Mouse (Mus musculus) forelimb bud, embryonic 11.5 days (tissue): ENCODE measurements at regions not wholly inside any gene's neighbourhood (a gene's known extent, or its start where the extent isn't known, plus 50 kb on each side); places are given as distances from the start of the nearest gene placed in this dataset.

ENCODE experiments used
- DNase-seq: peaks from one replicate; pipeline ENCODE4 v3.0.0-alpha.2; 2012; ENCODE audit warnings: low read depth, low spot score

DNA sequence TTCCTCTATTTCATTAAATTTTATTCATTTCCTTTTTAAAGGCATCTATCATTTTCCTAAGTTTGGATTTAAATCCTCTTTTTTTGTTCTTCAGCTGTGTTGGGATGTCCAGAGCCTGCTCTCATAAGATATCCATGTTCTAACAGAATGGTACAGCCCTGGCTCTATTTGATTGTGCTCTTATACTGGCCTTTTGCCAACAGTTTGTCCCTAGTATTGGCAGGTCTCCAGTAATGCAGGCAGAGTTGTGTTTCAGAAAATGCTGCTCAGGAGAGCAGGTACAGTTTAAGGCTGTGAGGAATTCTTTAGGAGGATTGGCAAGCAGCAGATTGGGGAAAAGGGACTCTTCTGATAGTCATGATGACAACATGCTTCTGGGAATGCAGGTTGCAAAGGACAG is 797.1 kb upstream of the Slit2 start:
- no peak for DNase-seq

DNA sequence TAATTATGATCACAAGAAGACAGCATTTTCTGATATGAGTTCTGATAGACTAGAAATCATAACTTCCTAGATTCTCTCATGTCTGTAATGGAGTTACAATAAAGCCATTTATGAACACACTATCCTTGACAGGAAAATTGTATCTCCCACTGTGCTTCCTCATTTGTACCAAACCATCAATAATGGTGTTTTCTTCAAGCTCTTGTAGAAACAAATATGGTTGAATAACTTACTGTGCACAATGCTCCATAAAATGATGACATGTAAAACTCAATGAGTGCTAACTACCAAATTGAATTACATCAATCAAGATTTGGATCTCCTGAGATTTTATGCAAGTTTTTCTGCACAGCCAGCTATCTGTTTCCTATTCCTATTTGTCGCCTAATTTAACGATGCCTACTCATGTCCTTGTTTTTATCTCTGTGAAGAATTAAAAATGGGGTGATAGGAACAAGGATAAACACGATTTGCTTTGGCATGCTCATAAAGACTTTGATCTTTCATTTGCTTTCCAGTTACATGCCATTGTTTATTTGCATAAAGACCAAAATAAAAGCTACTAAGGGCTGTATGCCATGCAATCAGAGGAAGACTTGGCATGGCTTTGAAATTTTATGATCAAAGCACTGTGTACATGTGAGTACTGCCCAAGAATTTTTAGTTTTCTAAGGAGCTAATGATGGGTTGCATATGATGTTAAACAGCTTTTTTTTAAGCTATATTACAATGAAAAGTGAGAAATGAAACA is 780.6 kb upstream of the Slit2 start:
- no peak for DNase-seq

DNA sequence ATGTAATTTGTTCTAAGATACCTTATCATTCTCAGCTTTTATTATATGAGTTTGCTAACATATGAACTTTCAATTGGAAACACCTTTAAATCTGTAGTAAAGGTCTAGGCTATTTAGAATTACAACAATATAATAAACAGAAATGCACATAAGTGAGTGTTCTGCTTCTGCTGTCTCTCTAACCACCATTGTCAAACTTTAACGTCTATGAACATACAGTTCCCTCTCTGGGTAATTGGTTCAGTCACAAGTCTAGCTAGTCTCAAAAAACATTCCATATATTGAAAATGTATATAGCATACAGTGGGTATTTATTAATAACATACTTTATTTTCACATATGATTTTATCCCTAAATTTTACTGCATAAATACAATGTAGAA is 780.0 kb upstream of the Slit2 start:
- no peak for DNase-seq

DNA sequence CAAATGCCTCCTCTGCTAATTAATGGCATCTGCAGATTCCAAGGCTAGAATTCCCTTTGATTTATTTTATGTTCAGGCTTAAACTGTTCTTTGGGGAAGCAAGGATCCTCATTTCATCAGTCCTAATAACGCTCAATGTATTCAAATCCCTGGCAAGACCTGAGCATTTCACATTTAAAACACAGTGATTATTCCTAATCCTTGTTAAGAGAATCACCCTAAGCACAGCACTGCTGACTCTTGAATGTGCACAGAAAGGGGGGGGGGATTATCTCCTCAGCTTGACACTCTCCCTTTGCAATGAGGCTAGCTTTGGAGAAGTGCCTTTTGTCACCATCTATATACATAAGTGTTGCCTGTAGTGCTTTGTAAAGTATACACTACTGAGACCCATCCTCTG is 772.4 kb upstream of the Slit2 start:
- no peak for DNase-seq

DNA sequence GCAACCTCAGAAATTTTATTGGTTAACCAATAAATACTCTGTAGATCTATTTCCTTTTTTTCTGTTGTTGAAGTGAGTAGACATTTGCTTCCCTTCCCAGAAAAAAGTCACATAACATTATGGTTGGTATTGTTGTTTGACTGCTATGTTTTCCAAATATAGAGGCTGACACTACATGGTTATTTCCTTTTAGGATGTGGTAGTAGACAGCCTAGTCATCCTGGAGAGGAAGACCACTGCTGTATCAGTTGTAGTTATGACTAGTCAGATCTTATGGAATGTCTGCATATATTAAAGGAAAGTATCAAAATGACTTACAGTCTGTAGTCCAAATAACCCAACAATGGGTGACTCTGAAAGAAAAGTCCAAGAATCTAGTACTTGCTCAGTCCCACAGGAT is 767.5 kb upstream of the Slit2 start:
- DNase-seq: no peak

DNA sequence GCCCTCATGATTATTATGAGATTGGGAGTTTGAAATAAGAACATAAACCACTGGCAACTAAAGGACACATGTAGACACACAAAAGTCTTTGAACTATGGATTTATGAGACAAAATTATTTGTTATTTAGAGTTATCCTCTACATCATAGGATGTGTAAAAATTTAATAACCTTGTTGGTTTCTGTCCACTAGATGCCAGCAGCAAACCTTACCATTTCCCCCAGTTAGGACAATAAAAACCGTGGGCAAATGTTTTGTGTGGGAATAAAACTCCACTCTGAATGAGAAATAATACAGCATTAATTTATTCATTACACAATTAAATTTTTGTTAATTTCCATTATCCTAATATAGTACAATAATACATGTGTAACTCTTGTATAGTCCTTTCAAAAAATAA is 757.7 kb upstream of the Slit2 start:
- no peak for DNase-seq

DNA sequence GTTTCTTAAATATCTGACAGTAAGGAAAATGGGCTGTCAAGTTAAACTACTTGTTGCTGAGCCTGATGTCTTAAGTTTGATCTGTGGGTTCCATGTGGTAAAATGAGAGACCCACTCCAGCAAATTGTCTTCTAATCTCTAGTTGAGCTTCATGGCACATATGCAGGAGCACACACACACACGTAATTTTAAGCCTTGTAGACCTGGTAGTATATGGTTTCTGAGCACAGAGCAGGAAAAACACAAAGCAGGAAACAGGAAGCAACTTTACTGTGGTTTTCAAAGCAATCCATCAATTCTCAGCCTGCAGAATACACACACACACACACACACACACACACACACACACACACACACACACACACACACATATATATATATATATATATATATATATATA is 746.8 kb upstream of the Slit2 start:
- DNase-seq: no peak

DNA sequence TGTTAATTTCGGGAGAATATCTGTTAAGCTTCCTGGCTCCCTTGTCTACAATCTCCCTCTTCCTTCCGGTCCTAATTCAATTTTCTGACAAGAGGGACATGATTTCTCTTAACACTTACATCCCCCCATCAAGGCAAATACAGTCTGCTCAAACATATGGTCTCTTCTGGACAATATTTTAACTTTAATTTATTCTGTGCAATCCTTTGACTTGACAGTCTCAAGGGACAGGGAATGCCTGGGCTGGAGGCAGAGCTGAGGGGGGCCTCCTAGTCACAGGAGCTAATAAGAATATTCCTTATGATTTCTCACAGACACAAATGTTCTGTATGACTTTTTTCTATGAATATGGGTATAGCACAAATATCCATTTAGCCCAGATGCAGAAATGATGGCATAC is 742.9 kb upstream of the Slit2 start:
- DNase-seq: no peak

DNA sequence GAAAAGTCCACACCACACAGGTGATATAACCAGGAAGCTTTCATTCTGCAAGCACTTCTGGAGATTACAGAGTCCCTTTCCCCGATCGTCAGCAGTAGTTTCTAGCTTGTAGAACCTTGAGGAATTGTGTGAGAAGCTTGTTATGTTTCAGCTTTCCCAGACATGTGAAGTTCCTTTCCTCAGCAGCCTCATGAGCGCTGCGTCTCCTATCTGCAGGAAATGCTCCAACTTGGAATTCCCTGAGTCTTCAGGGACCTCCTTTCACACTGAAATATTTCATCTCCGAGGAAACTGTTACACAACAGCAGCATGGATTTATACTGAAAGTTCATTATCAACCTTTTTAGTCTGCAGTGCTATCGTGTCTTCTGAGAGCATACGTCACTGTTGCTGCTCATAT is 742.4 kb upstream of the Slit2 start:
- no peak for DNase-seq

DNA sequence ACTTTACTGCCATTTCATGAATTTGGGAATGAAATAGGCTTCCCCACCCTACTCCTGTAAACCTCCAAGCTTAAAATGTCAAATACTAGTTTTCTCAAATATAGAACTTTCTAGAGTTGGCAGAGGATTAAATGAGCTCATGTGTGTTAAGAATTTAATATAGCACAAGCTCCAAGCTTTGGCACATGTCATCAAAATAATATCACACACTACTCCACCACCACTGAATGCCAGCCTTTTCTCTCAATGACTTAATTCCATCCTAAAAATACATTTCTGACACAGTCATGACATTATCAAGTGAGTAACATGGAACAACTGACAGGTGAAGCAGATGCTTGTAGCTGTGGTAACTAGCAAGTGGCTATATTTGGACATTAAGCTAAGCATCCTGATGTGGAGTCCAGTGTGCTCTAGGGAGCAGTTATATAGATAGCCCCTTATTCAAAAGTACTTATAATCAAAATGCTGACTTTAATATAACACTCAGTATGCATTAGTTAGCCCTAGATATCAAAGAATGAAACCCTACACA is 728.0 kb upstream of the Slit2 start:
- no peak for DNase-seq

DNA sequence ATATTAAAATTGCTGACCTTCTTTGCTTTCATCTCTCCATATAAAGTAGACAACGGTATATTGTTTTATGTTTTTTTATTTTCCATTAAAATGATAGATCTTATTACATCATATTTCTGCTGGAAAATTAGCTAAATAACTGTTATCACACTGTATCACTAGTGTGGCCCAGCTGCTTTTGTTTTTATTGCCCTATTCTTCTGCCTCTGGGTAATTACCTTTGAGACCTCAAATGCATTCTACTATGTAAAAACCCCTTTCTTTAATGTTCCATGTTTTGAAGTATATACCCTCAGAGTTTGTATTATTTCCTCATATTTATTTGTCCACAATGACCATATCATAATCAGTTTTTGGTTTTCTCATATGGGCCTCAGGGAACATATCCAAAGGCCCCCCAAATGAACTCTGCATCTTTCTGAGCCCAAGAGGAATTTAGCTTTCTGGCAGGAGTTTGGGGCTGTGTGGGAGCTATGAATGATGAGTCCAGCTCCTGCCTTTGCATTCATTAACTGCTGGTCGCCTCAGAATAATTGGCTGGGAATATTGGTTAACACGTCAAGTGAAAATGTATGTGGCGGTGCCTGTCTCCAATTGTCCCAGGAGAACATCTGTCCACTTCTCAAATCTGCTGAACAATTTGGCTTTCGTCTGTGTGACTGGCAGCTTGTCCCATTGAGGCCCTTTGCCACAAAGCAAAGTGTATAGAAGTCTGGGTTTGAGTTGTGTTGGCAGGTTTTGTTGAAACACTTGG is 721.1 kb upstream of the Slit2 start:
- no peak for DNase-seq

DNA sequence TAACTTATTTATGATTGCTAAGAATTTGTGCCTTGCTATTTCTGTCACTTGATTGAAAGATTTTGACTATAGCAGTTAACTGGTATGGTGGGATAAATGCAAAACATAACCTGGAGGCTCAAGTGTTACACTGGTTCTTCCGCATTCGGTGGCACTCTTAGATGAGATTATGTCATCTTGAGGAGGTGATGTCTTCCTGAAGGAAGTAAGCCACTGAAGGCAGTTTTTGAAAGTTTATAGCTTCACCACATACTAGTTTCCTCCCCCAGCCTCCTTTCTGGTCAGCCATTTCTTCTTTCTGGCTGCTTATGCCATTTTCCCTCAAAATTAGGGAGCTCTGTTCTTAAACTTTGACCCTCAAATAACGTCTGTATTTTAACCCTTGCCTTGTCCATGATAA is 710.3 kb upstream of the Slit2 start:
- no peak for DNase-seq

DNA sequence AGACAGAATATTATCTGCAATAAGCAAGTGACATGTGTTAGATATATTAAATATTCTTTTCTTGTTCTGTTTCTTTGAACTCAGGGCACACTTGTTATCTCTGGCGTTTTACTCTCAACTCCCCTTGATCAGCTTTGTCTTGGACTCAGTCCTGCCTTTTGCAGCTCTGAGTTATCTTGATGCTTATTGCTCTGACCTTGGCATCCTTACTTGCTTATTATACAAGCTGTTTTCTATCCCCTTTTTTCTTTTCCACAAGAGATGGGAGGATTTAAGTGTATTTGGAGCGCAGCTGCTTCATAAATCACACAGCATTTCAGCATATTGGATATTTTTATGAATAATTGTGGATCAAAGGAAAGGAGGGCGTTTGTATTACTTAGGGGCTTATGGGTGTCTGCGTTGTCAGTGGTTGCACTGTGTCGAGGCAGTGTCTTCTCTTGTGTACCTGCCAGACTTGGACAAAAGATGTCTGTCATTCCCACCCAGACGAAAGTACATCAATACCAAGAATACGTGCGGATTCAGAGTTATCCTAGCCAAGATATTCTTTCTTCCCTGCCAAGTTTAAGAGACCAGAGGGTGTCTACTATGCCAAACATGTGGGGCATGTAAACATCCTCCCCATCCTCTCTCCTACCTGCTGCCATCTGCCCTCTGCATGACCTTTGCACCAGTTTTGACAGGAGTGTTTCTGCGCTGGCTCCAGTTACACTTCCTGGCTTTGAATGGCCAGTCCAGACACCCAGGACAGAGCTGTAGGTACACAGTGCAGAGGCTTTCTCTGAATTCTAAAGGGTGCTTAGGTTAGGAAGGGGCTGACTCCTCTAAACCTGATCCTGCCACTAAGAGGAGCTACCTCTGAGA is 709.3 kb upstream of the Slit2 start:
- DNase-seq: peak; percentile 11

DNA sequence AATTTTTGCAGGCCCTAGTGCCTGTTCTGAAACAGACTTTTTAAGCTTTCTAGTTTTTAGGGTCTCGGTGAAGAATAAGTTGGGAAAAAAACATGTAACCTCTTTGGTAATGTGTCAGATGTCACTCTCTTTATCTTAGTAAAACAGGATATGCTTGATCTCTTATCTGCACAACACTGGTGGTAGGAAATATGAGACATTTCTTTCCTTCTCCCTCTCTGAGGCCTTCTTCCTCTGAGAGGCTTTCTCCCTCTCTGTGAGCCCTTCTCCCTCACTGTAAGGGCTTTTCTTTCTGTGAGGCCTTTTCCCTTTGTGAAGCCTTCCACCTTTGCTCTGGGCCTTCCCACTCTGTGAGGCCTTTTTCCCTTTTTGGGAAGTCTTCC is 708.7 kb upstream of the Slit2 start:
- no peak for DNase-seq

DNA sequence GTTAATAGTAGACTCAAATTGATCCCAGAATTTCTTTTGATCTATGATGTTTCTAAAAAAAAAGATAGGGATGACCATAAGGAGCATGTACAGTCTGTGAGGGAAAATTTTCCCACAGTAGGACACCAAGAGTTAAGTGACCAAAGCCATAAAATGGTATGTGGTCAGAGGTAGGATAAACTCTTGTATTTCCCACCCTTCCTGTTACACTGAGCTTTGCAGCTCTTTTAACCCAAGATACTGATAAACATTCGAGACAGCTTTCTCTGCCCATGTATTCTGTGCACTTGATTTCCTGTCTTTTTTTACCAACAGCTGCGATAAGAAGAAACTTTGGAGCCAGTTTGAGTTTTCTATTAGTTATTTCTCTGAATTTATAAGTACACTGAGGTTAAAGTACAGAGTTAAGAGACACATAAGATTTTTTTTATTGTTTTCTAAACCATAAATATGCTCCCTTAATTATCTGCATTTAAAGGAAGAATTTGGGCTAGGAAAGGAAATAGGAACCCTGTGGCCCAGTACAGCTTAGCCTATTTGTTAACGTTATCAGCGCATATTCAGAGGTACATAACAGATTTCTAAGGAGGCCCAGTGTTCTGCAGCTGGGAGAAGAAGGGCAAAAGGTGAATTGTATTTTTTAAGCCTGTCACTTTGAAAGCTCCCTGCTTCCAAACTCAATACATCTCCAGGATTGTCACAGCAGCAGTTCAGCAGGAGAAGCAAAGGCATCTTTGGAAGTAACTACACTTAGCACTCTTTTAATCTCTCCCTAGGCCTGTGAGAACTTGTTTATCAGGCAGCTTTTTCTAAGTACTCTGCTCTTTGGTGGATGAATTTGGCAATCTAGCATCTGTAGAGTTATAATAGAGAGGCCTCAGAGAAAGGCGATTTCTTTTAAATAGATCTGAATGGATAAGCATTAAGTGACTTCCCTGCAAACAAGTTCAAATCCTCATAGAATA is 706.4 kb upstream of the Slit2 start:
- DNase-seq: no peak

DNA sequence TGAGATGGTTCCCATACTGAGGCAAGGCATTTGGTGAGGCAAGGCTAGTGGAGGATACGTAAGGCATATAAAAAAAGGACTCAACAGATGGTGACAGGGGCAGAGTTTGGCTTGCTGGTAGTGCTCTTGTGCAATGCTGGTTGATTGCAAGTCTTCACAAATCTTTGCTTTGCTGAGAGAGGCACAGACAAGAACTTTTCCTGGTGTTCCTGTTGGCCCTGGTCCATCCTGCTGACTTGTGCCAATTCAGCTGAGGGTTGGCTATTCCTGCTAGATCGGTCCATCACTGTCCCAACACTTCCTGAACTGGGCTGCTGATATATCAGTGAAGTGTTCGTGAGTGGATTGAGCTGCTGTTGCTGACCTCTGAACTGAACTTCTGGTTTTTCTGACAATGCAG is 703.3 kb upstream of the Slit2 start:
- DNase-seq: no peak

DNA sequence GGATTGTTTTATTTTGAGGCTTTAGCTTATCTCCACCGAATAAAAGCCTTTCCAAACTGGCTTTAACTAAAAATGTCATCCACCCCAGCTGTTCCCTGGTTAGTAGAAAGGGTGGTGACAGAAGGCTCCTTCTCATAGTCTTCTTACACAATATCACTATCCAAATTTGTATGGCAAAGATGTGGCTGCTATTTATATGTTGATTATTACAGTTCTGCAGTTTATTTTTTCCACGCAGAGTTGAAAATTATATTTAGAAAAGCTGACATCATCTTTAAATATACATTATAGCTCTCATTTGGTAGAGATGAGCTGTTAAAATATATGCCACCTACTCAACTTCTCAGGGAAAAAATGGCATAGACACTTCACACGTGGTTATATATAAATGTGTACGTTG is 683.3 kb upstream of the Slit2 start:
- no peak for DNase-seq

DNA sequence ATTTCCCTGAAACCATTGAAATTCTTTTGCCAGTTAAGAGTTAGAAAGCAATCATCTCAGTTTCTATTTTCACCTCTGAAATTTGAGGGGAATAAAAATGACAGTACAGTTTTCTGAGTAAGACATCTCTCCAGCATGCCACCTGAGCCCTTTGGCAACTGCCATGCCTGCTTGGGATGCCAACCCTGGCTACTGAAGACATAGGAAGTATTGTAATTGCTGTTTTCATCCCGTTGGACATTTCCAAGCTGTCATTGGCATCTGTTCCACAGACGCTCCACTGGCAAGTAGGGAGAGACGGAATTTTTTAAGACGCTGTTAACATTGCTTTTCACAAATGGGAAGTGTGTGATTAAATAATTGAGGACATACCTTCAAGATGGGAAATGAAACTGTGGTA is 665.4 kb upstream of the Slit2 start:
- no peak for DNase-seq

DNA sequence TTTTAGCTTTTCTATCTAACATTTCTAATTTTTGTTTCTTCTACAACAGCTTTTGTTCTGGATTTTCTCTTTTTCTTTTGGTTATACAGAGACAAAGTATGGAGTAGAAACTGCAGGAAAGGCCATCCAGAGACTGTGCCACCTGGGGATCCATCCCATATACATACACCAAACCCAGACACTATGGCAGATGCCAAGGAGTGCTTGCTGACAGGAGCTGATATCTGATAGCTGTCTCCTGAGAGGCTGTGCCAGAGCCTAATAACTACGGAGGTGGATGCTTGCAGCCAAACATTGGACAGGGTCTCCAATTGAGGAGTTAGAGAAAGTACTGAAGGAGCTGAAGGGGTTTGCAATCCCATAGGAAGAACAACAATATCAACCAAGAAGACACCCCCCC is 664.8 kb upstream of the Slit2 start:
- no peak for DNase-seq

DNA sequence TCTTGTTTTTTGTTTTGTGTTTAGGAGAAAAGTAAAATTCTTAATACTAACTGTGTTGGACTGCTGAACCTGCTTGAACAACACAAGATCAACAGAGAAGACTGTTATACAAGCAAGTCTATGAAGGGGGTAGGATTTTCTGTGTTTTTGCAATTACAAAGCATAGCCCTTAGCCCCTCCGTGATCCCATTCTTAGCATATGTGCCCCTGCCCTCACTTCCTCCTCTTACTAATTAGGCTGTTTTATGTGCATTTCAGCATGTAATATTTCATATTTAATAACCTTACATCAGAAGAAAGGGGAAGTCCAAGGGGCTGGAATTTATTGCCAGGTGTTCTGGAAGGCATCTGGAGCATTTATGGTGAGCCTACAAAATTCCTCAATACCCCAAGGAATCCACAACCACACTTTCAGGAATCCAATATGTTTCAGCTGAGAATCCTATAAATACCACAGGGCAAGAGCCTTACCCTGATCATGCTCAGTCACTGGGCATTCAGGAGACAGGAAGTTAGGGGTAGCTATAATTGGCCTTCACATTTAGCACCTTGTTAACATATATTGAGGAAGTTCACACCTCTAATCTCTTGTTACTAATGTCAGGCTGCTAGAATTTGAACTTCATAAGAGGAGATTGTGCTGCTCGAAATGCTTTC is 660.3 kb upstream of the Slit2 start:
- peak; percentile 86 for DNase-seq

DNA sequence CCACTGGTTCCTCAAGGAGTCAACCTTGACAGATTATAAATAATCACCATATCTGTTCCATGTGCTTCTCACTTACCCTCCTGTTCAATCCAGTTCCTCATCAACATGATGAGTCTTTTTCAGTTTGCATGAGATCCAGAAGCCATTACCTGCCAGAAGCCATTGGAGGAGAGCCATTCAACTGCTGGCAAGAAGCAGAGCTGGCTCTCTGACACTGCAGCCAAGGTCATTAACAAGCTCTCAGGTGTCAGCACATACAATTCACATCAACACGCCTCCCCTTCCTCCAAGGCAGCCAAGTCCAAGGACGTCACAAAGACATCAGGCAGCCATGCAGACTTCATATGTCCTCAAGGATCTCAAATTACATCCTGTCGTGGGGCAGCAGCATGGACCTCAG is 648.6 kb upstream of the Slit2 start:
- DNase-seq: no peak
